Mouse (Mus musculus) myocyte (in vitro differentiated cells): ENCODE measurements around the gene Lpp. TPM values are rescaled to one million over a fixed set of nuclear protein-coding genes. Genes with fewer than 3 reads are reported as not detected.

Experiments used
- H3K27me3 ChIP-seq: one replicate; pipeline ENCODE4 v1.6.1; 2011; ENCODE audit not compliant: control insufficient read depth, insufficient read depth, insufficient read length
- H3K36me3 ChIP-seq: one replicate; pipeline ENCODE4 v1.6.1; 2011; ENCODE audit not compliant: control insufficient read depth, insufficient read depth
- H3K4me2 ChIP-seq: one replicate; pipeline ENCODE4 v1.6.1; 2011; ENCODE audit warnings: low read depth, control low read depth
- H3K4me3 ChIP-seq: one replicate; pipeline ENCODE4 v1.5.1; 2011; ENCODE audit warnings: mild to moderate bottlenecking, control low read depth, moderate library complexity
- H3K79me2 ChIP-seq: one replicate; pipeline ENCODE4 v1.6.1; 2011; ENCODE audit not compliant: control insufficient read depth, insufficient read depth
- H3ac ChIP-seq: one replicate; pipeline ENCODE4 v1.6.1; 2011; ENCODE audit not compliant: control insufficient read depth, insufficient read length
- CEBPB ChIP-seq: IDR thresholded peaks from 2 replicates; pipeline ENCODE4 v1.6.1; 2011; ENCODE audit warnings: mild to moderate bottlenecking, moderate library complexity; ENCODE audit not compliant: poor library complexity, insufficient read depth, severe bottlenecking
- E2F4 ChIP-seq: IDR thresholded peaks from one replicate; pipeline ENCODE4 v1.6.1; 2011; ENCODE audit warnings: mild to moderate bottlenecking, control low read depth, moderate library complexity; ENCODE audit not compliant: insufficient read depth
- MAX ChIP-seq: IDR thresholded peaks from one replicate; pipeline ENCODE4 v1.6.1; 2011; ENCODE audit warnings: low read depth, mild to moderate bottlenecking, control low read depth
- MYOD1 ChIP-seq, 3 experiments: IDR thresholded peaks; one replicate each; pipeline ENCODE4 v1.6.1; 2011; ENCODE audit warnings: control low read depth in 2 of 3, low read depth in 2 of 3, mild to moderate bottlenecking in 2 of 3, moderate library complexity in 1 of 3; ENCODE audit not compliant: insufficient read length in 2 of 3, control insufficient read depth in 1 of 3
- MYOG ChIP-seq, 3 experiments: IDR thresholded peaks; one replicate each; pipeline ENCODE4 v1.6.1; 2011; ENCODE audit warnings: control low read depth in 2 of 3, low read depth in 2 of 3, mild to moderate bottlenecking in 2 of 3; ENCODE audit not compliant: insufficient read length in 2 of 3, control insufficient read depth in 1 of 3, insufficient read depth in 1 of 3
- POLR2A ChIP-seq: IDR thresholded peaks from one replicate; pipeline ENCODE4 v1.6.1; 2011; ENCODE audit warnings: low read depth, mild to moderate bottlenecking, control low read depth, moderate library complexity; ENCODE audit not compliant: insufficient read length
- POLR2AphosphoS2 ChIP-seq: IDR thresholded peaks from one replicate; pipeline ENCODE4 v1.6.1; 2011; ENCODE audit warnings: low read depth, control low read depth; ENCODE audit not compliant: insufficient read length
- REST ChIP-seq: IDR thresholded peaks from one replicate; pipeline ENCODE4 v1.6.1; 2011; ENCODE audit warnings: mild to moderate bottlenecking, control low read depth, moderate library complexity; ENCODE audit not compliant: insufficient read depth, insufficient read length
- SRF ChIP-seq: IDR thresholded peaks from one replicate; pipeline ENCODE4 v1.6.1; 2011; ENCODE audit warnings: low read depth; ENCODE audit not compliant: control insufficient read depth, insufficient read length
- TCF12 ChIP-seq: IDR thresholded peaks from one replicate; pipeline ENCODE4 v1.6.1; 2011; ENCODE audit warnings: mild to moderate bottlenecking, control low read depth; ENCODE audit not compliant: poor library complexity, insufficient read depth, severe bottlenecking
- TCF3 ChIP-seq: IDR thresholded peaks from one replicate; pipeline ENCODE4 v1.6.1; 2011; ENCODE audit warnings: low read depth, control low read depth; ENCODE audit not compliant: insufficient read length
- USF1 ChIP-seq: IDR thresholded peaks from one replicate; pipeline ENCODE4 v1.6.1; 2011; ENCODE audit warnings: low read depth, mild to moderate bottlenecking, control low read depth, moderate library complexity
- polyA plus RNA-seq: library from polyadenylated mRNA; unstranded; fragments of >200 nt; fragmentation: generic; extraction: Trizol; gene quantifications from one replicate; pipeline ENCODE4 v1.2.1, GENCODE M21; 2012; ENCODE audit warnings: missing spikeins

Gene Lpp
- polyA plus RNA-seq, 1 experiment, result 4.8 TPM

DNA sequence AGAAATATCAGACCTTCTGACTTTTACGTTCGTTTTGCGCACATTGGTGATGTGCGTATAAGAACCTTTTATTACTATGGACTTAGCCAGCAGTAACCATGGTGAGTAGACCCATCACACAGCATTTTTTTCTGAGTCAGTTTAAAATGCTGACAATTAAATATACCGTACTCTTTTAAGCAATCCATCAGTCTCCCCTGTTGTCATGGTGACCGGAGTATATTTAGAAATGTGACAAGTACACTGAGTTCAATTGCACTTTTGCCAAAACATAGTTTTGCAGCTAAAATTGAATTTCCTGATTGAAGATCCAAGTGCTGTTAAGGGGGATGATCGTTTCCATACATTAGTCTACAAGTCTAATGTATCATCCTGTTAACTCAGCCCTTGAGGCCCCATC, 149.6 kb downstream of the Lpp start:
- H3K4me2 ChIP-seq, result no peak overlapping the region
- H3K36me3 ChIP-seq, result peaks cover 3% of the 10 kb centered on the region
- H3ac ChIP-seq, result no peak overlapping the region
- H3K27me3 ChIP-seq, result no peaks in the 10 kb centered on the region
- peaks cover 20% of the 10 kb centered on the region for H3K79me2 ChIP-seq
- no peak for TF ChIP-seq TCF3
- TF ChIP-seq POLR2AphosphoS2, result no peak
- TF ChIP-seq MYOD1 (IDR thresholded peaks at IDR 0.05; ENCODE audit: control insufficient read depth in 1 of 3, insufficient read length in 2 of 3, low read depth in 2 of 3), result no peak
- no peak for TF ChIP-seq E2F4
- TF ChIP-seq USF1, result no peak
- no peak overlapping the region for H3K4me3 ChIP-seq

DNA sequence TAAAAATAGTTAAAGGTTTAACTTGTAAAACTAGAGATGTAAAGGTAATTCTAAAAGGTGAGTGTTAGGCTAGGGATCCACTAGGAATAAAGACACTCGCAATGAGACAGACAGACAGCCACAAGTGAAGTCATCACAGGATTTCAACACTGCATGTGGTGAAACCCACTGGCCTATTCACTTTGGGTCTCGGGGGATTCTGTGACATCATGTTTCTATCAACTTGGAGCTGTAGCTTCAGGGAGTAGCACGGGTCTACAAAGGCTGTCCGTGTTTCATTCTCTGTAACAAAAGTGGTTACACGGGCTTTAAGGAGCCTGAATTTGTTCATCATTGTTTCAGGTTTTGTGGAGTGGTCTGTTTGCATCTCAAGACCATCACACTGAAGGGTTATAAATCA, 152.1 kb downstream of the Lpp start:
- H3K79me2 ChIP-seq, result peaks cover 10% of the 10 kb centered on the region
- H3K4me3 ChIP-seq, result no peak overlapping the region
- H3K27me3 ChIP-seq, result no peaks in the 10 kb centered on the region
- H3ac ChIP-seq, result no peak overlapping the region
- TF ChIP-seq SRF, result no peak
- no peak for TF ChIP-seq E2F4
- no peak for TF ChIP-seq REST
- no peak for TF ChIP-seq MYOD1 (IDR thresholded peaks at IDR 0.05; ENCODE audit: control insufficient read depth in 1 of 3, insufficient read length in 2 of 3, low read depth in 2 of 3)
- TF ChIP-seq POLR2AphosphoS2, result no peak
- TF ChIP-seq POLR2A, result no peak
- no peak for TF ChIP-seq TCF12
- no peak for TF ChIP-seq TCF3
- TF ChIP-seq USF1, result no peak
- no peak for TF ChIP-seq MYOG (IDR thresholded peaks at IDR 0.05; ENCODE audit: control insufficient read depth in 1 of 3, insufficient read depth in 1 of 3, insufficient read length in 2 of 3, low read depth in 2 of 3)
- no peak for TF ChIP-seq MAX
- no peak for TF ChIP-seq CEBPB
- H3K4me2 ChIP-seq, result no peak overlapping the region
- peaks cover 3% of the 10 kb centered on the region for H3K36me3 ChIP-seq

DNA sequence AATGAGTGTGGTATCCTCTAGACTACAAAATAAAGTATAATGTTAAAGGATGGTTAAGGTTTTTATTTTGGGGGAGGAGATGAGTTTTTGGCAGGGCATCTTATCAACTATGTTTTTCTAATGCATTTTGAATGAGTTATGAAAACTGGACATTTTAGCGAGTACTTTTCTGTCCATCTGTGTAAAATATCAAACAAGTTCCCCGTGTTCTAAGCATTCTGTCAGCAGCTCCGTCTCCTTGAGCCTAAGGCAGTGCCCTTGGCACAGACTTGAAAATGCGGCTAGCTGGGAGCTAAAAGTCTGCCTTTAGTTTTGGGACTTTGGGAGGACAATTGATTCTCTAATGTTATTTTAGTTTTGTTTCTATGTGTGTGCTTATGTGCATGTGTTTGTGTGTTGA, 165.2 kb downstream of the Lpp start:
- Histone ChIP-seq H3K36me3 (no peaks in the 10 kb centered on the region), H3K4me3 (no peak overlapping the region), H3K27me3 (no peaks in the 10 kb centered on the region), H3K79me2 (no peaks in the 10 kb centered on the region), H3ac (no peak overlapping the region), H3K4me2 (no peak overlapping the region)
- TF ChIP-seq MAX, result no peak
- no peak for TF ChIP-seq TCF3
- TF ChIP-seq SRF, result no peak

DNA sequence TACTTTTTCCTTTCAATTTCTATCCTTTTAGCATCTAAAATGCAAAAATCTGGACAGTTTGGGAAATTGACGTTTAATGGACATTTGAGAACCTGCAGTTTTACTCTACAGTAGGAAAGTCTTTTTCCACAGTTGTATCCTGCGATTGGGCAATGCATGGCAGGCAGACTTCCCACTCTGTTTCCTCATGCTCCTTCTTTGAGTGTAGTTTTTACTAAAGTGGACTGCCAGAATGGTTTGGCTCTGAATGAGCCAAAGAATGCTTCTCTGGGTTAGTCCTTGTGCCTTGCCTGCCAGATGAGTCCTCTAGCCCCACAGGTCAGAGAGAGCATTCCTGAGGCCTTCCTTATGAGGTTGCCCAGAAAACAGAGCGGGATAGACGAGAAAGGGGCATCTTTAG, 166.5 kb downstream of the Lpp start:
- no peaks in the 10 kb centered on the region for H3K79me2 ChIP-seq
- H3K4me3 ChIP-seq, result no peak overlapping the region
- H3K4me2 ChIP-seq, result no peak overlapping the region
- H3K36me3 ChIP-seq, result no peaks in the 10 kb centered on the region
- no peaks in the 10 kb centered on the region for H3K27me3 ChIP-seq
- no peak overlapping the region for H3ac ChIP-seq
- TF ChIP-seq REST (no peak), TCF3 (no peak)

DNA sequence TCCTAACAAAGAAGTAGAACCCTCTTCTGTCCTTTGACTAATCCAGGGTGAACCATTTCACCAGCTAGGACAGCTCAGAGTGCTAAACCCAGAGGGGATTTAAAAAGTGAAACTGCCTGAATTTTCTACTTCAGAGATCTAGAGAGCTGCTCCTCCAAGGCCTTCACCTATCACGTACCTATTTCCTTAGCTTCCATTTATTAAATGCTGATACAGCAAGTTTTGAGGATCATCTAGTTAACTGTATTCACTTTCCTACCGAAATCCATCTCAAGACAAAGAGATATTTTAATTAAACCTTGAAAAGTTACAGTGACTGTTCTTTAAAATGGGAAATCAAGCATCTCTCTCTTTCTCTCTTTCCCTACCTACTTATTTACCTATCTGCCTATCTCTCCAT, 167.7 kb downstream of the Lpp start:
- Histone ChIP-seq H3K4me2 (no peak overlapping the region), H3K4me3 (no peak overlapping the region), H3ac (no peak overlapping the region), H3K79me2 (no peaks in the 10 kb centered on the region), H3K27me3 (no peaks in the 10 kb centered on the region), H3K36me3 (no peaks in the 10 kb centered on the region)
- TF ChIP-seq POLR2A, result no peak
- no peak for TF ChIP-seq USF1
- TF ChIP-seq CEBPB, result no peak
- TF ChIP-seq SRF, result no peak
- TF ChIP-seq POLR2AphosphoS2, result no peak
- no peak for TF ChIP-seq TCF3
- TF ChIP-seq MAX, result no peak
- no peak for TF ChIP-seq TCF12
- no peak for TF ChIP-seq MYOG (IDR thresholded peaks at IDR 0.05; ENCODE audit: control insufficient read depth in 1 of 3, insufficient read depth in 1 of 3, insufficient read length in 2 of 3, low read depth in 2 of 3)
- TF ChIP-seq E2F4, result no peak
- TF ChIP-seq REST, result no peak
- no peak for TF ChIP-seq MYOD1 (IDR thresholded peaks at IDR 0.05; ENCODE audit: control insufficient read depth in 1 of 3, insufficient read length in 2 of 3, low read depth in 2 of 3)
